Mouse (Mus musculus) ES-Bruce4 (cell line): Measurements from ENCODE around the gene Adamts20.

Experiments used
- CTCF ChIP-seq: IDR thresholded peaks from one replicate; pipeline ENCODE4 v1.8.1; 2011; ENCODE audit warnings: low read depth, low read length
- POLR2A ChIP-seq: IDR thresholded peaks from one replicate; pipeline ENCODE4 v1.8.1; 2011; ENCODE audit warnings: low read length; ENCODE audit not compliant: insufficient read depth

DNA sequence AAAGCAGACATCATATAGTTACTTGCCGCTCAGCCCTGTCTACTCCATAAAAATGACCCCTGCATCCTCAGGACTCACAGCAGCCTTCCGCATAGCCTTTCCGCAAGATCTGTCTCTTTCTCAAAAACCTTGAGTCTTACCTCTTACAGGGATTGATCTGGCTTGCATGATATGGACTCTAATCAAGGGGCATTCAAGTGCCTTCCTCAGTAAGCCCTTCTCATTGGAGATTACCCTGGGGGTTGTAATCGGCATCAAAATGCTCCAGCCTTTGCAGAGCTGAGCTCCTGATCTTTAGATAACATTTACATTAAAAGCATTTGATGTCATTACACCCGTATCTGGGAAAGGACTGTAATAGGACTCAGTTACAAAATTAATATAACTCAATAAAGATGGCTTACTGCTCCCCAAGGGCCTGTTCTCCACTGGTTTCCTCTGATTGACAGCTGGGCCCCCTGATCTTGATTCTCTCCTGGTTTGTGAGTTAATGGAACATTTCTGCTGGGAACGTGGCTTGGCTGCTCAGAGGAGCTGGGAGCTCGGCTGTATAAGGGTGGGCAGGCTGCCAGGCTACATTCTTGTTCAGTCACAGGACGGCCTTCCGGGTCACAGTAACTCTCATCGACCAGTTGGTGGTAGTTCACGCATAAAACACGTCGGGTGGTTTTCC lies 139.6 kb downstream of the Adamts20 start:
- TF ChIP-seq CTCF, result no peak
- no peak for TF ChIP-seq POLR2A
